Mouse (Mus musculus): ENCODE results near the gene Senp6. TPM values are rescaled to one million over a fixed set of nuclear protein-coding genes. Genes with fewer than 3 reads are reported as not detected.

Gene Senp6
- polyA plus RNA-seq, 1 experiment = 38.4 TPM

- no peak overlapping the region for H3K4me3 ChIP-seq (ENCODE audit: insufficient read depth, low read depth, low read length)
- no peaks in the 10 kb centered on the region for H3K4me1 ChIP-seq (ENCODE audit: control insufficient read depth, insufficient read depth, insufficient read length, low read length)
- no peak overlapping the region for H3K27ac ChIP-seq (replicated peaks; ENCODE audit: low read depth, low read length)
Observed at GRCm38 (mm10) chr9:80149594-80149993, 82.9 kb downstream of the Senp6 start.

GRCm38 (mm10) chr9:80155277-80155676 lies 88.6 kb downstream of the Senp6 start:
- no peaks in the 10 kb centered on the region for H3K4me1 ChIP-seq (ENCODE audit: control insufficient read depth, insufficient read depth, insufficient read length, low read length)
- no peak overlapping the region for H3K27ac ChIP-seq (replicated peaks; ENCODE audit: low read depth, low read length)
- no peak overlapping the region for H3K4me3 ChIP-seq (ENCODE audit: insufficient read depth, low read depth, low read length)

GRCm38 (mm10) chr9:80156780-80157179 lies 90.1 kb downstream of the Senp6 start:
- H3K27ac ChIP-seq (replicated peaks; ENCODE audit: low read depth, low read length) = no peak overlapping the region
- no peaks in the 10 kb centered on the region for H3K4me1 ChIP-seq (ENCODE audit: control insufficient read depth, insufficient read depth, insufficient read length, low read length)
- no peak overlapping the region for H3K4me3 ChIP-seq (ENCODE audit: insufficient read depth, low read depth, low read length)

GRCm38 (mm10) chr9:80157840-80158465 lies 91.2 kb downstream of the Senp6 start:
- Histone ChIP-seq H3K4me1 (ENCODE audit: control insufficient read depth, insufficient read depth, insufficient read length, low read length) (no peaks in the 10 kb centered on the region), H3K4me3 (ENCODE audit: insufficient read depth, low read depth, low read length) (no peak overlapping the region), H3K27ac (replicated peaks; ENCODE audit: low read depth, low read length) (no peak overlapping the region)

- no peak overlapping the region for H3K27ac ChIP-seq (replicated peaks; ENCODE audit: low read depth, low read length)
- H3K4me3 ChIP-seq (ENCODE audit: insufficient read depth, low read depth, low read length) = no peak overlapping the region
- H3K4me1 ChIP-seq (ENCODE audit: control insufficient read depth, insufficient read depth, insufficient read length, low read length) = no peaks in the 10 kb centered on the region
Observed at GRCm38 (mm10) chr9:80158937-80159336, 92.2 kb downstream of the Senp6 start.

- Histone ChIP-seq H3K4me3 (ENCODE audit: insufficient read depth, low read depth, low read length) (no peak overlapping the region), H3K27ac (replicated peaks; ENCODE audit: low read depth, low read length) (no peak overlapping the region), H3K4me1 (ENCODE audit: control insufficient read depth, insufficient read depth, insufficient read length, low read length) (no peaks in the 10 kb centered on the region; the same call in 1 of the 2 replicates)
Observed at GRCm38 (mm10) chr9:80161451-80161850, 94.7 kb downstream of the Senp6 start.

GRCm38 (mm10) chr9:80163126-80163723 lies 96.5 kb downstream of the Senp6 start:
- Histone ChIP-seq H3K4me1 (ENCODE audit: control insufficient read depth, insufficient read depth, insufficient read length, low read length) (no peaks in the 10 kb centered on the region; the same call in none of the 2 replicates), H3K27ac (replicated peaks; ENCODE audit: low read depth, low read length) (no peak overlapping the region), H3K4me3 (ENCODE audit: insufficient read depth, low read depth, low read length) (no peak overlapping the region)

- Histone ChIP-seq H3K4me3 (ENCODE audit: insufficient read depth, low read depth, low read length) (peak overlapping the region; percentile 74), H3K4me1 (ENCODE audit: control insufficient read depth, insufficient read depth, insufficient read length, low read length) (no peaks in the 10 kb centered on the region; the same call in none of the 2 replicates), H3K27ac (replicated peaks; ENCODE audit: low read depth, low read length) (no peak overlapping the region)
Observed at GRCm38 (mm10) chr9:80164191-80164590, 97.5 kb downstream of the Senp6 start.

GRCm38 (mm10) chr9:80164611-80165474 lies 98.1 kb downstream of the Senp6 start, which contains the start of gene Myo6:
TSS of gene Myo6 (plus strand) at chr9:80165031.
- H3K4me3 ChIP-seq (ENCODE audit: insufficient read depth, low read depth, low read length) = peak within 1 kb of the TSS; percentile 96
- no peaks in the 10 kb centered on the region; the same call in none of the 2 replicates for H3K4me1 ChIP-seq (ENCODE audit: control insufficient read depth, insufficient read depth, insufficient read length, low read length)
- peak within 1 kb of the TSS; percentile 82 for H3K27ac ChIP-seq (replicated peaks; ENCODE audit: low read depth, low read length)

GRCm38 (mm10) chr9:80165690-80166089 lies 99.0 kb downstream of the Senp6 start:
- Histone ChIP-seq H3K4me3 (ENCODE audit: insufficient read depth, low read depth, low read length) (peak overlapping the region; percentile 62), H3K27ac (replicated peaks; ENCODE audit: low read depth, low read length) (peak overlapping the region; percentile 60; the same call in 1 of the 2 replicates), H3K4me1 (ENCODE audit: control insufficient read depth, insufficient read depth, insufficient read length, low read length) (no peaks in the 10 kb centered on the region; the same call in none of the 2 replicates)

- H3K4me3 ChIP-seq (ENCODE audit: insufficient read depth, low read depth, low read length) = peak overlapping the region; percentile 37
- no peaks in the 10 kb centered on the region; the same call in none of the 2 replicates for H3K4me1 ChIP-seq (ENCODE audit: control insufficient read depth, insufficient read depth, insufficient read length, low read length)
- no peak overlapping the region for H3K27ac ChIP-seq (replicated peaks; ENCODE audit: low read depth, low read length)
Observed at GRCm38 (mm10) chr9:80166425-80166824, 99.7 kb downstream of the Senp6 start.

GRCm38 (mm10) chr9:80167089-80167488 lies 100.4 kb downstream of the Senp6 start:
- Histone ChIP-seq H3K4me3 (ENCODE audit: insufficient read depth, low read depth, low read length) (no peak overlapping the region), H3K4me1 (ENCODE audit: control insufficient read depth, insufficient read depth, insufficient read length, low read length) (no peaks in the 10 kb centered on the region; the same call in none of the 2 replicates), H3K27ac (replicated peaks; ENCODE audit: low read depth, low read length) (0 out of 2 replicates have a peak overlapping the region, but pooled peaks have one; percentile 34)

- Histone ChIP-seq H3K4me3 (ENCODE audit: insufficient read depth, low read depth, low read length) (no peak overlapping the region), H3K27ac (replicated peaks; ENCODE audit: low read depth, low read length) (no peak overlapping the region), H3K4me1 (ENCODE audit: control insufficient read depth, insufficient read depth, insufficient read length, low read length) (peaks cover 4% of the 10 kb centered on the region)
Observed at GRCm38 (mm10) chr9:80169551-80169950, 102.8 kb downstream of the Senp6 start.

- Histone ChIP-seq H3K4me1 (ENCODE audit: control insufficient read depth, insufficient read depth, insufficient read length, low read length) (peaks cover 4% of the 10 kb centered on the region), H3K27ac (replicated peaks; ENCODE audit: low read depth, low read length) (no peak overlapping the region), H3K4me3 (ENCODE audit: insufficient read depth, low read depth, low read length) (no peak overlapping the region)
Observed at GRCm38 (mm10) chr9:80171241-80171640, 104.5 kb downstream of the Senp6 start.

Data from brown adipose tissue, adult 24 weeks (tissue).